Comparison of ENCODE assay signal across 8 mouse cellular contexts in the genomic region with DNA sequence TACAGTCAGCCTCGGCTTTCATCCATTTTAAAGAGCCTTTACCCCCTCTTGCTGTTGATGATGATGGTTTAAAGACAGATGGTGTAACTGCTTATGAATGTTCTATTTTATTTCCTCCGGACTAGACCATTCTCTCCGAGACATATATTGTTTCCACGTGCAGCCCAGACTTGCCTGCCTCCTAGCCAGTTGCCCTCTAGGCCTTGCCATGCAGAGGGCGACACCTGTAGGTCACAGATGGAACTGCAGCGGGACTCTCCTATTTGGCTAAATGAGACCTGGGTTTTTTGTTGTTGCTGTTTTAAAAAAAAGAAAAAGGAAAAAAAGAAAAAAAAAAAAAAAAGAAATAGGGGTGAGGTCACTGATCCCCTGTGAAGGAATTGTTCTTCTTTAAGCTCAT.
DNase-seq lines count a peak whose midpoint lies in the region; ATAC-seq lines count a peak whose summit lies in the region.

No protein-coding gene starts in this region.

- no peaks in the 10 kb centered on the region for H3K27me3 ChIP-seq in kidney, embryonic 16.5 days (ENCODE audit: insufficient read depth, low read length)
- H3K27me3 ChIP-seq in intestine, embryonic 16.5 days (replicated peaks; ENCODE audit: control insufficient read depth, insufficient read depth, low read length) = no peaks in the 10 kb centered on the region
- H3K27me3 ChIP-seq in limb, embryonic 13.5 days = no peaks in the 10 kb centered on the region
- H3K27me3 ChIP-seq in splenic B cell, adult 2 months (ENCODE audit: control insufficient read depth, insufficient read depth, low read length, poor library complexity, severe bottlenecking) = no peaks in the 10 kb centered on the region

- peaks cover 1% of the 10 kb centered on the region; the same call in 1 of the 2 replicates for H3K9me3 ChIP-seq in kidney, embryonic 16.5 days (ENCODE audit: low read length)
- no peaks in the 10 kb centered on the region for H3K9me3 ChIP-seq in intestine, embryonic 16.5 days (ENCODE audit: control insufficient read depth, low read length)
- H3K9me3 ChIP-seq in limb, embryonic 13.5 days = no peaks in the 10 kb centered on the region

- no peak overlapping the region for H3K27ac ChIP-seq in kidney, embryonic 16.5 days (ENCODE audit: low read length)
- H3K27ac ChIP-seq in intestine, embryonic 16.5 days (ENCODE audit: low read length) = no peak overlapping the region
- H3K27ac ChIP-seq in limb, embryonic 13.5 days = peak overlapping the region; percentile 79; the same call in 1 of the 2 replicates

- no peak overlapping the region for H3K9ac ChIP-seq in kidney, embryonic 16.5 days (replicated peaks; ENCODE audit: low read length)
- H3K9ac ChIP-seq in intestine, embryonic 16.5 days (ENCODE audit: low read depth, low read length) = no peak overlapping the region
- H3K9ac ChIP-seq in limb, embryonic 13.5 days = no peak overlapping the region

- peaks cover 2% of the 10 kb centered on the region for H3K36me3 ChIP-seq in kidney, embryonic 16.5 days (ENCODE audit: insufficient read depth, low read length)
- H3K36me3 ChIP-seq in intestine, embryonic 16.5 days (ENCODE audit: control insufficient read depth, insufficient read depth, low read length) = 0 out of 2 replicates have a peak, but pooled peaks cover under 1% of the 10 kb centered on the region
- H3K36me3 ChIP-seq in limb, embryonic 13.5 days = peaks cover 16% of the 10 kb centered on the region
- H3K36me3 ChIP-seq in splenic B cell, adult 2 months (ENCODE audit: control insufficient read depth, insufficient read depth, low read length, poor library complexity, severe bottlenecking) = no peaks in the 10 kb centered on the region

- no peak for ATAC-seq in kidney, embryonic 16.5 days (ENCODE audit: low FRiP score, low TSS enrichment)
- peak; percentile 39; the same call in 1 of the 2 replicates for ATAC-seq in intestine, embryonic 16.5 days
- peak; percentile 71; the same call in 1 of the 2 replicates for ATAC-seq in limb, embryonic 13.5 days (ENCODE audit: low FRiP score, low read depth)

- peak; percentile 87 for DNase-seq in kidney, adult 18-20 months
- DNase-seq in cerebellum, adult 9-10 months = peak; percentile 81
- peak; percentile 87 to 90 for DNase-seq in frontal cortex, postnatal 36 days (ENCODE audit: low spot score in 2 of 2)
- peak; percentile 89 for DNase-seq in naive thymus-derived CD4-positive, alpha-beta T cell, adult 2 months (ENCODE audit: low read depth)
- peak; percentile 76 for DNase-seq in splenic B cell, adult 2 months (ENCODE audit: low read depth, low spot score)

- no peak overlapping the region for H3K4me3 ChIP-seq in kidney, embryonic 16.5 days (ENCODE audit: low read length)
- H3K4me3 ChIP-seq in intestine, embryonic 16.5 days (ENCODE audit: low read length) = no peak overlapping the region
- H3K4me3 ChIP-seq in limb, embryonic 13.5 days = no peak overlapping the region

- no peak overlapping the region for H3K4me2 ChIP-seq in kidney, embryonic 16.5 days (replicated peaks; ENCODE audit: low read depth, low read length)
- H3K4me2 ChIP-seq in intestine, embryonic 16.5 days (ENCODE audit: low read depth, low read length) = no peak overlapping the region
- peak overlapping the region; percentile 32 for H3K4me2 ChIP-seq in limb, embryonic 13.5 days (replicated peaks)

- peaks cover 11% of the 10 kb centered on the region; the same call in 1 of the 2 replicates for H3K4me1 ChIP-seq in kidney, embryonic 16.5 days (ENCODE audit: insufficient read depth, low read length)
- H3K4me1 ChIP-seq in intestine, embryonic 16.5 days (ENCODE audit: control insufficient read depth, insufficient read depth, low read length) = peaks cover 12% of the 10 kb centered on the region
- peaks cover 45% of the 10 kb centered on the region for H3K4me1 ChIP-seq in limb, embryonic 13.5 days

- WGBS in kidney, embryonic 16.5 days = 11% methylated on average over 6 of the region's 6 CpGs
- 10% methylated on average over 6 of the region's 6 CpGs for WGBS in intestine, embryonic 16.5 days
- WGBS in limb, embryonic 13.5 days = 3% methylated on average over 6 of the region's 6 CpGs
